Mouse (Mus musculus) lung, postnatal 0 days (tissue): ENCODE results near the gene Fto.

Experiments
- CTCF ChIP-seq: IDR thresholded peaks from 2 replicates; pipeline ENCODE4 v1.5.1; 2016; ENCODE audit warnings: antibody characterized with exemption, mild to moderate bottlenecking
- EP300 ChIP-seq: IDR thresholded peaks from 2 replicates; pipeline ENCODE4 v1.6.1; 2016; ENCODE audit warnings: antibody characterized with exemption, mild to moderate bottlenecking, control low read depth

- no peak for TF ChIP-seq CTCF
- no peak for TF ChIP-seq EP300
Observed at GRCm38 (mm10) chr8:91458016-91458415, 144.7 kb downstream of the Fto start.
